Mouse (Mus musculus) left cerebral cortex, adult 8-10 months (tissue): Measurements from ENCODE around the gene Svep1. TPM values are rescaled to one million over a fixed set of nuclear protein-coding genes. Genes with fewer than 3 reads are reported as not detected.

Source experiments
- DNase-seq, 2 experiments: peaks; one replicate each; pipeline ENCODE4 v3.0.0; 2022; ENCODE audit warnings: low spot score in 2 of 2
- total RNA-seq, 4 experiments: library from RNA; stranded (reverse); gene quantifications; 2 replicates each; pipeline ENCODE4 v1.2.4; 2022

Gene Svep1
- total RNA-seq, 4 experiments from 2014 or later = 0.82 to 1.6 (median 1.00) TPM

DNA sequence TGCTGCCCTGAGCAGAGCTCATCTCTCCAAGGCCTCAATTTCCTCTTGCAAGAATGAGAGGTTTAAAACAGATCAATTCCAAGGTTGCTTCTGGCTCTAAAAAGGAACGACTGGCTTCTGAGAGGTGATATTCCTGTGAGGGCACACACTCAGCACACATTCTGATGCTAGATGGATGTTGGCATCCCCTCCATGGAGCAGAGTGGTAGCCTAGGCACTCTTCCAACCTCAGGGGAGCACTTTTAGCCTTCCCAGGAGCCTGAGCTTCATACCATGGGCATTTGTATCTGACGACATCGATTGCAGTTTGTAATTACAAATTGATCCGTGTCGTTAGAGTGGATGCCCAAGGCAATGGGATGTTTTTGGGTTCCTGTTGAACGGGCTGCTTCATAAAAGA lies 33.3 kb downstream of the Svep1 start:
- no peak for DNase-seq

DNA sequence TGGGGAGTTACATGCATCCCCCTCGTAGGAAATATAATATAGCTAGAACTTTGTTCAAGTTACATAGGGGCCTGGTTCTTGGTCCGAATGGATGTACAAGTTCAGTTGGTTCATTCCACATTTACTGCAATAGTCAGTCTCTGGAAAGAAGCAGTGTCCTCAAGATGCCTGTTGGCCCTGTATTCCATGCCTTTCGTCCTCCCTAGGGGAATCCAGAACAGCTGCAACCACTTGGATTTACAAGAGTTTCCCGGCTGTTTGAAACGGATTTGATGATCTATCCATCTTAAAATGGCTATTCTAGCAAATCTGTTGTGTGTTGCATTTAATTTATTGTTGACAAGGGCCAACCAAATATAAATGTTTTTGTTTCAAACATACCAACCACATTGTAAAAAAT lies 36.2 kb downstream of the Svep1 start:
- no peak for DNase-seq

DNA sequence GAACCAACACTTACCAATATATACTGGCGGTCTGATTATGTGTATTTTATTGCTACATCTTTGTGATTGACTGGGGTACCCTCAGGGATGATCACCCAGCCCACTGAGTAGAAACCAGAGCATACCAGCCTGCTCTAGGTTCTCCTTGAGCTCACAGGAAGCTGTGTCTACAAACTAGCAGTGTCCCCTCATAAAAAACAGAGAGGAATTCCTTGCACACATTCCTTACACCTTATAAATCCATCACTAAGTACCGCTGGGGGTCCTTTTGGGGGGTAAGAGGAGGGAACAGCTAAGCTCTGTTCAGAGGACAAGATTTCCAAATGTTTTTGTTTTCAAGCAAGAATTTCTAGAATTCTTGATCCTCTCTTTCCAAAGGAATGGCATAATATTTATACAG lies 36.7 kb downstream of the Svep1 start:
- no peak for DNase-seq

DNA sequence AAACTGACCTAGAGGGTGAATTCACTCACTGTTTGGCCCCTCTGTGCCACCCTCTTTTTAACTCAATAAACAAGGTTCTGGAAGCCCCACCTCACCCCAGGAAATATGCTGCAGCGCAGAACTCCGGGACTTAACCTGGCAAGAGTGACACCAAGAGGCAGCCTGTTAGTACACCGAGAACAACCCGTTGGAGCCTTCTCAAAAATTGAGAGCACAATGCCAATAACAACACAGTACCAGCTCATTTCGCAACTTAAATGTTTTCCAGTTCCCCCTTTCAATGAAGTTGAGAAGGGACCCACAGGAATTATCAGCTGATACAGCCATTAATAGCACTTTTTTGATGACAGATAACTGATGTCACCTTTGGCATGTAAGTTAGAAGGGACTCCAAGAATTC lies 38.3 kb downstream of the Svep1 start:
- DNase-seq = no peak

DNA sequence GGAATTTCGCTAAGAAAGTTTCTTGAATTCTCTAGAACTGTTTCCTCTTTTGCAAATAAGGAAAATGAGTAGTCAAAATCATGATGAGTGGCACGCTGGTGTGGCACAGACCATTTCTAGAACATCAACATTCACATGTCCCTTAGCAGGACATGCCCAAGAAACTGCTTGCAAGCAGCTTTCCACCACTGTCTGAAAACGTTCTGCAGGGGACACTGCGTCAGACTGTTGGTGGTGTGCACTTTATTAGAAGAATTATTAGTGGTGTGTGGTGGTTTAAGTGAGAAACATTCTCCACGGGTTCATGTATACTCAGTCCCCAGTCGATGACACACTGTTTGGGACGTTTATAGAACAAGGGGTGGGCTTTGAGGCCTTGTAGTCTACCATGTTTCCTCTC lies 40.9 kb downstream of the Svep1 start:
- DNase-seq = no peak

DNA sequence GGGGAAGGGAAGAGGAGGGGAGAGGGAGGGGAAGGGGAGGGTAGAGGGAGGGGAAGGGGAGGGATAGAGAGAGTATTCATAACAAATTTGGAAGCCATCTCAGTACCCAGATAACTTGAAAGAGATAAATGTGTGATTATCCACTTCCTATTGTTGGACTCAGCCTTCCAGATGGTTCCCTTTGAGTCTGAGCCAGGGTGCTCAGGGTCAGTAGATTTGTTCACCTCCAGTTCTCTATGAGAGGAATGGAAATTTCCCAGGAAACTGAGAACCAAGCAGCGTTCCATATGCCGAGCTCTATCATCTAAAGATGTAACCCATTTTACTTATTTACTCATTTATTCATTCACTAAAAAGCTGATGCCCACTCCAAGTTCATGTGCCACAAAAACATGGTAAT lies 44.8 kb downstream of the Svep1 start:
- DNase-seq = no peak

DNA sequence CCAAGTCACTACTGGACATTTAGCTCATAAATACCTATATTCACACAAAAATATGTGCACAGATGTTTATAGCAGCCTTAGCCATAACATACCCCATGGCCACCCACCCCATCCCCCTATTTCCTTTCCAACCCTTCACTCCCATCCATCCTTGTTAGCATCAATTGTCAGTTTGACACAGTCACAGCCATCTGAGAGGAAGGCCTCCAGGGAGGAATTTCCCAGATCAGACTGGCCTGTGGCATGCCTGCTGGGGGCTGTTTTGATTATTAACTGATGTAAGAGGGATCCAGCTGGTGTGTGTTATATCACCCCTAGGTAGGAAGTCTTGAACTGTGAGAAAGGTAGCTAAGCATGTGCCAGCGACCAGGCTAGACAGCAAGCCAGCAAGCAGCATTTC lies 47.1 kb downstream of the Svep1 start:
- DNase-seq = no peak

DNA sequence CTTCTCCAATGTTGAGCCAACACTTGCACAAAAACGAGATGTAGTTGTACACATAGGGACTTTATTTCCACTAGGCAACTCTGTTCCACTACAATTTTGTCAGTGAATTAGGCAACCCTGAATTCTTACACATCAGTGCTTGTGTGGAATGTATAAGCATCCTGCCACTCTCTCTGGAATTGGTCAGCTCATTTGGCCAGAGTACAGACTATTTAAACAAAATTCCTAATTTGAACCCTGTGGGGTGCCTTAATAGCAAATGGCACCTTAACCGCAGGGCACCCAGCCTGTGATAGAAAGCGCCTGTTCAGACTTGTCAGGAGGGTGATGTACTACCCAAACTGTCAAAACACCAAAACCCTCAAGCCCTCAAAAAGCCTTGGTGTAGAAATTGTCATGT lies 56.4 kb downstream of the Svep1 start:
- no peak for DNase-seq

DNA sequence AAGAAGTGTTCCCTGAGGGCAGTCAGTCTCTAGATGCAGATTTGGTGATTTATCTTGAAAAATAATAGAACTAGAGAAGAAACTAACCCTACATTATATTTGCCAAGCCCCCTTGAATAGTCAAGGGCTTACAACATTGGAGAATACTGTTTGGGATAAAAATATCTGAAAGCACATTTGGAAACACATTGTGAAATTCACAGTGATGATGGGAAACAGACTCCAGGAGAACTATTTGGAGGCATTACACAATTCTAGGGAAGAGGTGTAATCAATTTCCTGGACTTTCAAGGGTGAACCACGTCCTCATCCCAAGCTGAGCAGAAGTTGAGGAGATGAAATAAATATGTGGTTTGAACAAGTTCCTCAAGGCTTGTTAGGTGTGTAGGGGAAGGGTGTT lies 57.5 kb downstream of the Svep1 start:
- no peak for DNase-seq

DNA sequence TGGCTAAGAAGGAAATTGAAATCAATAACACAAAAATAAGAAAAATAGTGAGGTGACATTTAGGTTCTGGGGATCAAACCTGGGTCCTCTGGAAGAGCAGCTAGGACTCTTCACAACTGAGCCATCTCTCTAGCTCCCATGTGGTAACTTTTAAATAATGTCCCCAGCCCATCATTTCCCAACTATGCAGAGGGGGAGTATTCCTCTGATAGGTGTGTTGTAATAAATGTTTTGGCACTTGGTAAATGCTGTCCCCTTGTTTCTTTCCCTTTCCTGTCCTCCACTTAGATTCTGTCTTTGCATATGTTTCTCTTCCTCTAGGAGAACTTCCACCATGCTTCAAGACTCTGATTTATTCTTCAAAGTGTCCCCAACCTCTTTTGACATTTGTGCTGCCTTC lies 58.1 kb downstream of the Svep1 start:
- no peak for DNase-seq

DNA sequence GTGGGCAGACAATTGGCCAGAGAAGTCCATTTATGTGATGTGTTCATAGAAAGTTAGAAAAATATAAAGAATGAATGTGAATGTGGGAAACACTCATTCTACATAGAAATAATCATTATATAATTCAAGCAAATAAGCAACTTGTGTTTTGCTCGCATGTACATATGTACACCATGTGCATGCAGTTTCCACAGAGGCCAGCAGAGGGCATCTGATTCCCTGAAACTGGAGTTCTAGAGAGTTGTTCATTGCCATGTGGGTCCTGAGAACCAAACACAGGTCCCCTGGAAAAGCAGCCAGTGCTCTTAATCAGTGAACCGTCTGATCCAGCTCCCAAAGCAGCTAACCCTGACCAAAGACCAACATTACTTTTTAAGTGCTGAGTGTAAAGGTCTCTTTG lies 60.0 kb downstream of the Svep1 start:
- DNase-seq = no peak

DNA sequence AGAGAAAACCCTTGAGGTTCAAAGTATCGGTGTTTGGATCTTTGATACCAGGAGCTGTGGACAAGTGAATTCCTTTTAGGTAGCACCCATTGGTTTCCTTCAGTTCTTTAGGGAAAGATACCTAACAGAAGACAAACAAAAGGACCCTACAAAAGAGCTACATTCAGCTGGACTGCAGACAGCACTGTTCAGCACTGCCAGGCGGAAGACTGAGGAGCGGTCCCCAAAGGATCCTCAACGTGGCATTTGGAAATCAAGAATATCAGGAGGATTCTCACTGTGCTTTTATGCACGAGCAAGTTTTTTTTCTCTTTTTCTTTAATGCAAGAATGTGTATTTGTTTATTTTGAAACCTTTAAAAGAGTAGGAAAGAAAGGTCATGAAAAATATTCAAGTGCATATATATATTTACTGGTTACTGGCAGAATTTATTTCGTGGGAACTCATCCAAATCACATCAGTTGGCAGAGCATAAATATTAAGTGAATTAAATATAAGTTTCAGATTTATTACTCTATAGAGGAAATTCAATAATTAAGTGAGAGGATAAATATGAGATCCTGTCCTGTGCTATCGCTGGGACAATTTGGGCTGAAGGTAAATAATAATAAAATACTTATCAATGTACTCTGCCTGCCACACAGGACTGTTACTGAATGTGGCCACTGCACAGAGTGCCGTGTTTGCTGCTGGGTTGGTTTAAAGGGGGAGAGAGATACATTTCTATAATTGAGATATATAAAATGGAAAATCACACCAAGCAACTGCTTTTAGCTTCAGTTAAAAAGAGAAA lies 66.7 kb downstream of the Svep1 start:
- DNase-seq = no peak

DNA sequence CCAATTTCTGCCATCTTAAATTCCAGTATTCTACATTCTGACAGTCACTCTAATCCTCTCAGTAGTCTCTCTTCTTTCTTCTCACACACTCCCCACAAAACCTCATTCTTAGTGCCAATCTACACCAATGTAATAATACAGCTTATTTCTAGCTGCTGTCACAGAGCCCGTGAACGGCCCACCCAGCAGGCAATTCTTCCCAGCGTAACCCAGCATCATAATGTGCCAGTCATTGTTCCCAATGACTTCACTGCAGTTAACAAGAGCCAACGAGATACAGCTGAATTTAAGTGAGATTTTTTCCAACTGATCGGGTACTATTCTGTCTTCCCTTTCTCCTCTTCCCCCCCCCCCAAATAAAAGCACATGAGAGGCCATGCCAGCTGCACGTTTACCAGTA lies 67.4 kb downstream of the Svep1 start:
- no peak for DNase-seq

DNA sequence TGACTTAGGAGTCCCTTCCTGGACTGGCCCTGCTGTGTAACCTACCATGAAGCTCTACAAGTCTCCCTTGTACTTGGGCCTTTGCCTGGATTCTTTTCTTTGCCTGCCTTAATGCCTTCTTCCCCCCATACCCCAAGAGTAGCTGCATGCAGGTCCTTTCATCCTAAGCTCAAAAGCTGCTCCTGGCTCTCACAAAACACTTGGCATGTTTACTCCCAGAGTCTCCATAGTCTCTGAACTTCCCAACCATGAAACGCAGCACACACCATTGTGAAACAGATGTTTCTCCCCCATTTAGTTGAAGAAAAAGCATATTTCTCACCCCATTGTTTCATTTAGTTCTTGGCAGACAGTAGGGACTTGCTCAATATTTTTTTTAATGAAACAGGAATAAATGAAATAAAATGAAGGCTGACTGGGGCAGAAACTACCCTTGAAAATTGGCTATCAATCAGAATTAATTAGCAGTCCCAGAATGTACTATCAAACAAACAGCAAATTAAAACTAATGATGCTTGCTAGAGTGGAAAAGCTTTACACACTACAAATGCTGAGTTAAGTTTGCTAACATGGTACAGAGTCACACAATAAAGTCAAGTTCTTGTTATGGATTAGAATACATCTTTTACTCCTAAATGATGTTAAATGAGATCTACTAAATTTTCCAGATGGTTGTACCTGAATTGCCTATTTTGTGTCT lies 72.9 kb downstream of the Svep1 start:
- DNase-seq = no peak

DNA sequence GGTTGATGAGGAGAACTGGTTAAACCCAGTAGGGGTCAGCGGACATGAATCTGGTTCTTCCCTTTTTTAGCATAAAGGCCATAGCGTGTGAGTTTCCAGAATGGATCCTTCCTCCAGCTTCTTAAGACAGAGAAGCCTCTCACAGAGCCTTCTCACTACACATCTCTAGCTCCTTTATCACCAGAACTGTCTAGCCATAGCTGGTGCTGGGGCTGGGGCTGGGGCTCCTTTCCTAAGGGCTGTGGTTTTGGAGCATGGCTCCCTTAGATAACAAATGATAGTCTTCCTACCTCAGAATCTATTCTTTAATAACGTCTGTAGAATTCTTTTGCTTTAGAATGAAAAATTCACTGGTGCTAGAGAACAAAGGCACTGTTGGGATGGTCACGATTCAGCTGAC lies 76.8 kb downstream of the Svep1 start:
- no peak for DNase-seq

DNA sequence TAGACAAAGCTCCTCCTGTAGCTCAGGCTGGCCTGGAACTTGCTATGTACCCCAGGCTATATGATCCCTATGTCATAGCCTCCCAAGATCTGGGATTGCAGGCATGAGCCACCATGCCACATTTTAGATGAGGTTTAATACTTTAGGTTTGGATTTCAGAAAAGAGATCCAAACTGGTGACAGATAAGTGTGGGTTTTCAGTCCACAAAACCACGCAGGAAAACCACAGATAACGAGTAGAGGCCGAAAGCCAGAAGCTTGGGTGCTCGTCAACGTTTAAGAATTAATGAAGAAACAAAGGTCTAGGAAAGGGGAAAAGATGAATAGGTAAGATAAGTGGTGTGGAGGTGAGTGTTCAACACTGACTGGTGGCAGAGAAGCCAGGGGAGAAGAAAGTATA lies 79.6 kb downstream of the Svep1 start:
- DNase-seq = no peak

DNA sequence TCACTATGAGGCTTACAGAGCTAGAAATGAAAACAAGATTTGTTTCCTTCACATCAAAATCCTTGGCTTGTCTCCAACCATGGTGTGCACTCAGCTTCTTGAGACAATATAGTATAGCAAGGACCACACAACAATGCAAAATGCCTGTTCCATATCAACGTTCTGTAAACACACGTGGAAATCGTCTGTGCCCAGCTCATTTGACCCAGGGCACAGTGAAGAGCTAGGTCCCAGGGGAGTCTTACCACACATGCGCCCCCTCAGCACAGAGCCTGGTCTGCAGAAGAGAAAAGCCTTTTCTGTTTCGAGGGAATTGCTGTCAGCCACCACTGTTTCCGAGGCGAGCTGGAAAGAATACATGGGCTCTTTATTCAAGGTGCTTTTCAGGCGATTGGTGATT lies 91.2 kb downstream of the Svep1 start:
- DNase-seq = no peak

DNA sequence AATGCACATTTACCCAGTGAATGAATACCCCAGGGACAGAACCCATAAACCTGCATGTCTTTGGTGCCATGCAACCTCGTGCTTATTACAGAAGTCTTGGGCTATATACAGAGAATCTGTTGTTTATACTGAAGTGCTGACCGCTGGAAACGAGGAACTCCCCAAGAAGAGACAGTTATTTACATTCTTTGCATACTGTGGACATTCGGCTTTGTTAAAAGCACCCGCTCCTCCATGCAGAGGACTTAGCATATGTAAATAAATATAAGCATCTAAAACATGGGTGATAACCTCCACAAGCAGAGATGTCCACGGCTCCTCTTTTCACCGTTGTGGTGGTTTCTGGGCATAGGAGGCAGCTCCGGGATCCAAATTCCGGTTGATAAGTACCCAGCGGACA lies 95.7 kb downstream of the Svep1 start:
- no peak for DNase-seq

DNA sequence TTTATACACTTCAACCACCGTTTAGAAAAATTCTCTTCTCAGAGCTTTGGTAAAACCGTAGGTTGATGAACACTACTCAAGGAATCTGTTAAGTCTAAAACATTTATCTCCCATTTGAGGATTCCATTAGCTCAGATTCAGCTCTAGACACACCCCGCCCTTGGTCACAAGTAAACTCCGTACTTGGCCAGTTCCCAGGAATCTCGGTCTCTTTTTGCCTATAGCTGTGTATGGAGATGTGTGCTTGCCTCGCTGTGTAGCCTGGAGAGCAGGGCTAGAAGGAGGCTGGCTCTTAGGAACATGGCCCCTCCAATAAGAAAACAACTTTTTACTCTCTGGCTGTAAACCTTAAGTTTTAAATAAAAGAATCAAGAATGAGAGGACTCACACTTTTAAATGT lies 96.9 kb downstream of the Svep1 start:
- no peak for DNase-seq

DNA sequence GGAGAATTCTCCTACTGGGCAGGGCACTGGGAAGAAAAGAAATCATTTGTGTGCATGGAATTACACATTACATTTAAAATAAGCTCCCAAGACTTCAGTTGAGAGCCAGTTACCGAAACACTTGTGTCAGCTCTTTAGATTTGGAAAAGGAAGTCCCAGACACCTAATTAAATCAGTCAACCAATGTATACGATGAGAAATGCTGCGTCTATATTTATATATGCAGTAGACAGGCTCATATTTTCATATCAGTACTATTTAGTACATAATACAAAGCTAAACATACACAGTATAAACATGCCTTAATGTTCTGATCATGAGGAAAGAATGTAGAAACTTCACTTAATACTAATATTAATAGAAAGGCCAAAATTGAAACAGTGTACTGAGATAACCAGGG lies 98.3 kb downstream of the Svep1 start:
- no peak for DNase-seq

DNA sequence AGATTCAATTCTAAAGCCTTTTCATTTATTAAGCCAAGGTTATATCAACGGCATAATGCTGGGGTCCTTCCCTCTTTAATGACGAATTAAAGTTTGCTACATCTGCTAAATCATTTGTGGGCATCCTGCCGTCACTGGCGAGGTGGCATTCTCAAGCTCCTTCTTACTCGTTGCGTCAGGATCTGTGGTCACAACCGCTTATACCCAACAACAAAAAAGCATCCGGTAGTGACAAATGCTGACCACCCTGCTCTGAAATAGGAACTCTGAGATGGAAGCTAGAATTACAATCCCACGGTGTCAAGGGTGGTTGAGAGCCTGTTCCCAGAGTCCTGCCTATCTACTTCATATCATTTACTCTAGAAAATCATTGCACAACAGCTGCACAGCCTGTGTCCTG lies 108.9 kb downstream of the Svep1 start:
- no peak for DNase-seq

DNA sequence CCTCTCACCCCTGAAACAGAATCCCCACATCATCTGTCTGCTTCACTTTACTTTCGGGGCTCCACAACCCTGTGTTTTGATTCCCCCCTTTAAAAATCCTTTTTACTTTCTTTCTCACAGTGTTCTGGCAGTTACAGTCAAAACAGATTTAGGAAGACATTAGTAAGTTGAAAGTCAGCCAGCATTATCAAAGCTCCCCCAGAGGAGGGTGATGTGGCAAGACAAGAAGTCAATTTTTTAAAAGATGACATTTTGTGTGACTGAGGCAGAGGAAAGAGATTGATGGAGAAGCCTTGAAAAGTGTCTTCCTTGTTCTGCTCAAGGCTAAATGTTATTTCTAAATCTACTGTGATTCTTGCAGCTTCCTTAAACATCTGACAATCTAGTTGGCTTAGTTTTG lies 119.9 kb downstream of the Svep1 start:
- no peak for DNase-seq

DNA sequence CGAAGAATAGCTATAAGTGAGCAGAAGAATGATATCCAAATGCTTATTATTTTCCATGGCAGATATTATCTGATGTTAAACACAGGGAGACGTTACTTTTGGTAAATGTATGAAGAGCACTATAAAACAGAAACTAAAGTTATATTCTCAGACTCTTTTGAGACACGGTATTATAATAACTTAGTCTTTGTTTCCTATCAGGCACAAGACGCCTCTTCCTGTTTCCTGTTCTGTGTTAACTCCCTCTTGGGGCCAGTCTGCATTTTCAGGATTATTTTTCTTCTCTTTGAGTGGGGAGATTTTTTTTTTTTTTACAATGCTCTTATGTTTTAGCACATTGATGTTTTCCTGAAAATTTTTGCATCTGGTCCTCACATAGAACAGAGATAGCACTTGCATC lies 120.5 kb downstream of the Svep1 start:
- DNase-seq = no peak
